Mouse (Mus musculus) monocyte, adult 59 days (primary cell): ENCODE results near the gene Tut1. TPM values are rescaled to one million over a fixed set of nuclear protein-coding genes. Genes with fewer than 3 reads are reported as not detected.

Experiments used
- total RNA-seq, 2 experiments: library from RNA; stranded (reverse); gene quantifications; one replicate each; pipeline ENCODE4 v1.2.4; 2023

Gene Tut1
- 10 to 100 TPM; 15.6 to 15.7 TPM for total RNA-seq

GRCm38 (mm10) chr19:8953135-8954039 lies at the start of gene Tut1:
TSS of gene Tut1 (plus strand) at chr19:8953847.

GRCm38 (mm10) chr19:8920073-8920736 lies 33.4 kb upstream of the Tut1 start, which contains the start of gene B3gat3:
TSS of gene B3gat3 (plus strand) at chr19:8920374.

GRCm38 (mm10) chr19:8929224-8930088 lies 24.2 kb upstream of the Tut1 start, which contains the start of the genes Rom1 and Eml3:
TSS of gene Rom1 (minus strand) at chr19:8929356.
TSS of gene Eml3 (plus strand) at chr19:8929552.

GRCm38 (mm10) chr19:8941515-8942217 lies 12.0 kb upstream of the Tut1 start, which contains the start of gene Mta2:
TSS of gene Mta2 (plus strand) at chr19:8941875.

GRCm38 (mm10) chr19:8966590-8967372 lies 13.1 kb downstream of the Tut1 start, which contains the start of gene Eef1g:
TSS of gene Eef1g (plus strand) at chr19:8967041.

GRCm38 (mm10) chr19:8989066-8989566 lies 35.5 kb downstream of the Tut1 start, which contains the start of gene Ahnak:
TSS of gene Ahnak (plus strand) at chr19:8989284.

Other genes starting within 250 kb of the Tut1 start
- gene Slc3a2, start 230.5 kb upstream of the Tut1 start, total RNA-seq: 100 to 1,000 TPM; 198 to 224 TPM
- 10 to 100 TPM; 41.0 to 42.9 TPM for gene Wdr74, start 218.0 kb upstream of the Tut1 start, total RNA-seq
- gene 1700092M07Rik, start 213.1 kb upstream of the Tut1 start, total RNA-seq: 1 to 10 TPM in 1 of 2 experiments, not detected in 1; 1.8 TPM
- gene Stx5a, start 212.4 kb upstream of the Tut1 start, total RNA-seq: 100 to 1,000 TPM; 158 to 163 TPM
- 100 to 1,000 TPM; 220 to 231 TPM for gene Nxf1, start 196.8 kb upstream of the Tut1 start, total RNA-seq
- gene Tmem223, start 182.9 kb upstream of the Tut1 start, total RNA-seq: 10 to 100 TPM; 30.2 to 33.8 TPM
- gene Tmem179b, start 179.4 kb upstream of the Tut1 start, total RNA-seq: 100 to 1,000 TPM; 114 to 120 TPM
- gene Taf6l, start 167.4 kb upstream of the Tut1 start, total RNA-seq: 10 to 100 TPM; 11.3 to 13.8 TPM
- gene Polr2g, start 155.3 kb upstream of the Tut1 start, total RNA-seq: 10 to 100 TPM; 57.5 to 68.0 TPM
- 1 to 10 TPM; 2.1 to 3.1 TPM for gene Zbtb3, start 151.3 kb upstream of the Tut1 start, total RNA-seq
- gene Ttc9c, start 134.5 kb upstream of the Tut1 start, total RNA-seq: 10 to 100 TPM; 31.1 to 35.2 TPM
- 100 to 1,000 TPM; 107 to 124 TPM for gene Hnrnpul2, start 133.8 kb upstream of the Tut1 start, total RNA-seq
- gene AC129217.1, start 124.1 kb upstream of the Tut1 start, total RNA-seq: 10 to 100 TPM; 21.6 to 27.8 TPM
- gene Bscl2, start 116.4 kb upstream of the Tut1 start, total RNA-seq: 100 to 1,000 TPM in 1 of 2 experiments, 10 to 100 TPM in 1; 97.1 to 109 TPM
- not detected for gene Gng3, start 114.7 kb upstream of the Tut1 start, total RNA-seq
- under 1 TPM; 0.27 to 0.55 TPM for gene Lrrn4cl, start 103.1 kb upstream of the Tut1 start, total RNA-seq
- gene Ubxn1, start 82.4 kb upstream of the Tut1 start, total RNA-seq: 100 to 1,000 TPM; 107 to 138 TPM
- gene Uqcc3, start 72.9 kb upstream of the Tut1 start, total RNA-seq: 10 to 100 TPM; 19.3 to 24.4 TPM
- gene Lbhd1, start 70.1 kb upstream of the Tut1 start, total RNA-seq: 10 to 100 TPM; 11.6 to 16.5 TPM
- gene Gm49403, start 69.9 kb upstream of the Tut1 start, total RNA-seq: not detected
- 10 to 100 TPM; 32.3 to 36.4 TPM for gene 1810009A15Rik, start 65.0 kb upstream of the Tut1 start, total RNA-seq
- 1 to 10 TPM in 1 of 2 experiments, not detected in 1; 6.1 TPM for gene Gm49416, start 64.9 kb upstream of the Tut1 start, total RNA-seq
- gene Ints5, start 60.8 kb upstream of the Tut1 start, total RNA-seq: 10 to 100 TPM; 13.1 to 16.0 TPM
- gene Ganab, start 55.8 kb upstream of the Tut1 start, total RNA-seq: 100 to 1,000 TPM; 114 to 122 TPM
- 10 to 100 TPM; 48.9 to 52.6 TPM for gene B3gat3, start 33.5 kb upstream of the Tut1 start, total RNA-seq
- gene Rom1, start 24.5 kb upstream of the Tut1 start, total RNA-seq: 1 to 10 TPM; 2.6 to 3.1 TPM
- gene Eml3, start 24.3 kb upstream of the Tut1 start, total RNA-seq: 10 to 100 TPM; 62.0 to 62.9 TPM
- 100 to 1,000 TPM; 112 to 114 TPM for gene Mta2, start 12.0 kb upstream of the Tut1 start, total RNA-seq
- gene Eef1g, start 13.2 kb downstream of the Tut1 start, total RNA-seq: 100 to 1,000 TPM; 194 to 241 TPM
- gene Ahnak, start 35.4 kb downstream of the Tut1 start, total RNA-seq: 1,000 to 10,000 TPM; 1,396 to 1,409 TPM
- not detected for gene Scgb1a1, start 134.1 kb downstream of the Tut1 start, total RNA-seq
- 10 to 100 TPM; 19.8 to 25.4 TPM for gene Asrgl1, start 181.8 kb downstream of the Tut1 start, total RNA-seq